Mouse (Mus musculus) liver, embryonic 14.5 days (tissue): ENCODE measurements around the gene Inpp4a. TPM values are rescaled to one million over a fixed set of nuclear protein-coding genes. Genes with fewer than 3 reads are reported as not detected.

Source experiments
- ATAC-seq: fragments of 200-750 bp; cut with Nextera tagmentation; 2 replicates; pipeline ENCODE4 v1.8.0; 2017; ENCODE audit warnings: moderate number of reproducible peaks, mild to moderate bottlenecking, moderate library complexity; ENCODE audit not compliant: insufficient read depth
- DNase-seq, 3 experiments: peaks; one replicate each; pipeline ENCODE4 v3.0.0-alpha.2; 2012 to 2013; ENCODE audit warnings: low read depth in 3 of 3, low spot score in 3 of 3
- H3K27ac ChIP-seq: fragments of 300-500 bp; sonication (generic); 2 replicates; pipeline ENCODE4 v1.5.1; 2014; ENCODE audit warnings: moderate library complexity, mild to moderate bottlenecking, control low read depth, inconsistent platforms
- H3K27me3 ChIP-seq: fragments of 300-500 bp; sonication (generic); 2 replicates; pipeline ENCODE4 v1.6.1; 2014; ENCODE audit warnings: mild to moderate bottlenecking, low read length, moderate library complexity; ENCODE audit not compliant: control insufficient read depth, insufficient read depth
- H3K36me3 ChIP-seq: fragments of 300-500 bp; sonication (generic); replicated peaks from 2 replicates; pipeline ENCODE4 v1.6.1; 2014; ENCODE audit warnings: low read depth; ENCODE audit not compliant: control insufficient read depth, insufficient read depth
- H3K4me1 ChIP-seq, 2 experiments: fragments of 200-500 bp in 1 of 2; fragments of 300-500 bp in 1 of 2; sonication (generic) in 1 of 2; replicated peaks; 2 replicates each; pipeline ENCODE4 v1.6.1; 2012 to 2014; ENCODE audit warnings: antibody characterized with exemption in 1 of 2, inconsistent platforms in 1 of 2, low read length in 1 of 2; ENCODE audit not compliant: control insufficient read depth in 2 of 2, insufficient read depth in 2 of 2
- H3K4me2 ChIP-seq: fragments of 300-500 bp; sonication (generic); 2 replicates; pipeline ENCODE4 v1.6.1; 2014; ENCODE audit warnings: low read depth, mild to moderate bottlenecking, control low read depth, moderate library complexity
- H3K4me3 ChIP-seq, 2 experiments: fragments of 200-500 bp in 1 of 2; fragments of 300-500 bp in 1 of 2; sonication (generic) in 1 of 2; 2 replicates each; pipeline ENCODE4 v1.5.1; 2012 to 2014; ENCODE audit warnings: low read depth in 2 of 2, low read length in 2 of 2, mild to moderate bottlenecking in 2 of 2, control low read depth in 1 of 2, inconsistent platforms in 1 of 2, moderate library complexity in 1 of 2; ENCODE audit not compliant: insufficient read depth in 1 of 2
- H3K9ac ChIP-seq: fragments of 300-500 bp; sonication (generic); replicated peaks from 2 replicates; pipeline ENCODE4 v1.6.1; 2014; ENCODE audit warnings: mild to moderate bottlenecking, control low read depth, moderate library complexity
- H3K9me3 ChIP-seq: fragments of 300-500 bp; sonication (generic); 2 replicates; pipeline ENCODE4 v1.6.1; 2016; ENCODE audit warnings: low read length, mixed read lengths; ENCODE audit not compliant: control insufficient read depth
- CTCF ChIP-seq: IDR thresholded peaks from 2 replicates; pipeline ENCODE4 v1.5.1; 2016; ENCODE audit warnings: antibody characterized with exemption, low read depth, control low read depth
- EP300 ChIP-seq: IDR thresholded peaks from 2 replicates; pipeline ENCODE4 v1.6.1; 2016; ENCODE audit warnings: antibody characterized with exemption, low read depth
- WGBS: fragments of 180-500 bp; shearing (Covaris S2); extraction: QIAGEN DNeasy Blood & Tissue Kit; methylation state at CpG from one replicate; pipeline ENCODE4 v1.1.7; 2014; ENCODE audit not compliant: insufficient replicate concordance; 5-methylcytosine and 5-hydroxymethylcytosine counted together
- polyA plus RNA-seq, 2 experiments: library from polyadenylated mRNA; depleted of rRNA in 1 of 2; stranded (reverse) in 1 of 2; unstranded in 1 of 2; fragments of >200 nt; fragmentation: Nextera tagmentation in 1 of 2; extraction: Ambion mirVana in 1 of 2; gene quantifications; 2 replicates each; pipeline versions ENCODE4 v1.2.1 to v1.2.3; 2012 to 2014

The Inpp4a gene
- polyA plus RNA-seq, 2 experiments, result 1.7 to 2.2 TPM

GRCm38 (mm10) chr1:37329831-37330230 is 30.2 kb downstream of the Inpp4a start:
- no peak for TF ChIP-seq EP300
- TF ChIP-seq CTCF, result no peak
- peaks cover 0 to 5% of the 10 kb centered on the region in 2 experiments; a peak in 2 of 4 replicates for H3K4me1 ChIP-seq
- no peak overlapping the region for H3K4me2 ChIP-seq
- 87% methylated on average over 4 of the region's 4 CpGs for WGBS
- ATAC-seq (no peak), DNase-seq (no peak)
- H3K36me3 ChIP-seq, result no peaks in the 10 kb centered on the region
- H3K27me3 ChIP-seq, result no peaks in the 10 kb centered on the region
- H3K4me3 ChIP-seq, result no peak overlapping the region
- no peaks in the 10 kb centered on the region for H3K9me3 ChIP-seq
- H3K27ac ChIP-seq, result no peak overlapping the region
- H3K9ac ChIP-seq, result no peak overlapping the region

- WGBS, result 64% methylated on average over 3 of the region's 3 CpGs
- H3K27me3 ChIP-seq, result no peaks in the 10 kb centered on the region
- ATAC-seq, result no peak
Measured at GRCm38 (mm10) chr1:37332756-37333155, 33.1 kb downstream of the Inpp4a start.

GRCm38 (mm10) chr1:37333741-37334440 is 34.2 kb downstream of the Inpp4a start:
- Histone ChIP-seq H3K9ac (no peak overlapping the region), H3K4me1 (peaks cover 0 to 8% of the 10 kb centered on the region in 2 experiments; a peak in 2 of 4 replicates), H3K36me3 (no peaks in the 10 kb centered on the region), H3K4me2 (no peak overlapping the region), H3K9me3 (no peaks in the 10 kb centered on the region), H3K27me3 (no peaks in the 10 kb centered on the region), H3K27ac (no peak overlapping the region), H3K4me3 (no peak overlapping the region)
- DNase-seq (no peak), ATAC-seq (no peak; the same call in 1 of the 2 replicates)
- TF ChIP-seq EP300, result no peak
- no peak for TF ChIP-seq CTCF
- WGBS, result 61% methylated on average over 4 of the region's 4 CpGs

More at GRCm38 (mm10) chr1:37332756-37333155, 33.1 kb downstream of the Inpp4a start:
- peaks cover 0 to 8% of the 10 kb centered on the region in 2 experiments; a peak in 2 of 4 replicates for H3K4me1 ChIP-seq
- TF ChIP-seq EP300 (no peak), CTCF (no peak)
- no peak overlapping the region for H3K9ac ChIP-seq
- no peak overlapping the region for H3K4me3 ChIP-seq
- no peak overlapping the region for H3K4me2 ChIP-seq
- no peak overlapping the region for H3K27ac ChIP-seq
- no peaks in the 10 kb centered on the region for H3K9me3 ChIP-seq
- DNase-seq, result no peak
- no peaks in the 10 kb centered on the region for H3K36me3 ChIP-seq

- TF ChIP-seq EP300 (no peak), CTCF (no peak)
- no peaks in the 10 kb centered on the region for H3K9me3 ChIP-seq
- H3K4me1 ChIP-seq, result peaks cover 0 to 8% of the 10 kb centered on the region in 2 experiments; a peak in 2 of 4 replicates
- no peak overlapping the region for H3K9ac ChIP-seq
- H3K27me3 ChIP-seq, result no peaks in the 10 kb centered on the region
- H3K4me3 ChIP-seq, result no peak overlapping the region
- no peak for DNase-seq
- 46% methylated on average over 2 of the region's 2 CpGs for WGBS
- H3K36me3 ChIP-seq, result no peaks in the 10 kb centered on the region
- H3K4me2 ChIP-seq, result no peak overlapping the region
- no peak for ATAC-seq
- no peak overlapping the region for H3K27ac ChIP-seq
Measured at GRCm38 (mm10) chr1:37336022-37336421, 36.4 kb downstream of the Inpp4a start.

GRCm38 (mm10) chr1:37336794-37337193 is 37.1 kb downstream of the Inpp4a start:
- WGBS, result 51% methylated on average over 2 of the region's 2 CpGs
- H3K27ac ChIP-seq, result no peak overlapping the region
- no peak overlapping the region for H3K9ac ChIP-seq
- H3K9me3 ChIP-seq, result no peaks in the 10 kb centered on the region
- no peak for TF ChIP-seq EP300
- TF ChIP-seq CTCF, result no peak
- ATAC-seq (no peak), DNase-seq (no peak)
- H3K4me2 ChIP-seq, result no peak overlapping the region
- no peak overlapping the region for H3K4me3 ChIP-seq
- no peaks in the 10 kb centered on the region for H3K36me3 ChIP-seq
- no peaks in the 10 kb centered on the region for H3K27me3 ChIP-seq
- peaks cover 0 to 10% of the 10 kb centered on the region in 2 experiments; a peak in 2 of 4 replicates for H3K4me1 ChIP-seq
